Mouse (Mus musculus) G1E-ER4 (cell line): ENCODE data around the gene Ppp1r8. TPM values are rescaled to one million over a fixed set of nuclear protein-coding genes. Genes with fewer than 3 reads are reported as not detected.

Experiments used
- GATA1 ChIP-seq: IDR thresholded peaks from one replicate; pipeline ENCODE4 v1.8.0; 2012; ENCODE audit warnings: low read length, inconsistent platforms
- polyA plus RNA-seq: library from polyadenylated mRNA; stranded (reverse); fragments of >175 nt; gene quantifications from 2 replicates; pipeline ENCODE4 v1.2.3, GENCODE M21; 2012

Ppp1r8 gene
- polyA plus RNA-seq, 1 experiment = 60.6 TPM

DNA sequence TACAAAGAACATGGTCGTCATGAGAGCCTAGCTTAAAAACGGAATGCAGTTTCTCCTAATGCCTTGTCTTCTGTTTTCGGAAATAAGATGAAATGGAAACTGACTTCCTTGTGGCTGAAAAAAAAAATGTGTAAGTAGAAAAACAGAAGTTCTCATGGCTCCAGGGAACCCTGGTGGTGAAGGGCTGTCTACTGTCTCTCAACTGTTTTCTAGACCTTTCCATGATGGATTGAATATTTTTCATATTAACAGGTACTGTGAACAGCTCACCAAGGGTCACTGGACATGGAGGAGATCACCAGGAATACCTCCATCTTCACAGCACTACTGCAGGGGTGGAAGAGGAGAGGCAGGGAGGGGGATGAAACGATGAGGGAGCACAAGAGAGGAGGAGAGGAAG lies 44.9 kb downstream of the Ppp1r8 start:
- no peak for TF ChIP-seq GATA1

- no peak for TF ChIP-seq GATA1
Measured at GRCm38 (mm10) chr4:132797461-132797860, 45.5 kb downstream of the Ppp1r8 start.

- no peak for TF ChIP-seq GATA1
Measured at GRCm38 (mm10) chr4:132796196-132796886, 46.6 kb downstream of the Ppp1r8 start, which contains the start of gene Themis2. Gene Themis2 (minus strand): TSS chr4:132796387.

DNA sequence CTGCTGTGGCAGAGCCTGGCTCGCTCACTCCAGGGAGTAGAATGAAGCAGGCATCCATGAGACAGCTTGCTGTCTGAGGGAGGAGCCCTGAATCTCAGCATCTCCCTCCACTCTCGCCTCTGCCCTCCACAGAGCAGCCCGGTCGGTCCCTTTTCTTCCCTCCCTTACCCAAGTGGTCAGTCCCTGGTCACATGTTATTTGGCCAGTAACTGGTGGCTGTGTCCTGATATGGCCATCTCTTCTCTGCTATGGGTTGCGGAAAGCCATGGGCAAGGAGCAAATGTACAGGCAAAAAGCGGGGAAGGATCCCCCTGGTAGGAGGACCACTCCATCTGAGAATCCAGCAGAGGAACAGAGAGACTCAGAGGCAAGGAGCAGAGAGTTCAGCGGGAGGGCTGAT lies 47.8 kb downstream of the Ppp1r8 start:
- TF ChIP-seq GATA1 = no peak

DNA sequence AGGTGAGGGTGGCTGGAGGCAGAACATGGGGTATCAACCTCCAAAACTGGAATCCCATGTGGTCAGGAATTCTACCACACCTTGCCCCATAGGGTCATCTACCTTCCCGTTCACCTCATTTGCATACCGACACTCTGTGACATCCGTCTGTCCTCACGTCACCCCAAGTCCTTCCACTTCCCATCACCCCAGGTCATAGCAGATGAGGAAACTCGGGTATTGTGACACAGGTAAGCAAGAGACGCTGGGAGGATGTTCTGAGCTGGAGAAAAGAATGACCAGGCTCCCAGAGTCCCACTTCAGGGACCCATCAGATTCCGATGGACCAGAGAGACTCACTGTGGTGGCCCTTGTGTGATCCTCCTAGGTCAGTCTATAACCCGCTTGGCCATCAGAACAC lies 48.2 kb downstream of the Ppp1r8 start:
- no peak for TF ChIP-seq GATA1

DNA sequence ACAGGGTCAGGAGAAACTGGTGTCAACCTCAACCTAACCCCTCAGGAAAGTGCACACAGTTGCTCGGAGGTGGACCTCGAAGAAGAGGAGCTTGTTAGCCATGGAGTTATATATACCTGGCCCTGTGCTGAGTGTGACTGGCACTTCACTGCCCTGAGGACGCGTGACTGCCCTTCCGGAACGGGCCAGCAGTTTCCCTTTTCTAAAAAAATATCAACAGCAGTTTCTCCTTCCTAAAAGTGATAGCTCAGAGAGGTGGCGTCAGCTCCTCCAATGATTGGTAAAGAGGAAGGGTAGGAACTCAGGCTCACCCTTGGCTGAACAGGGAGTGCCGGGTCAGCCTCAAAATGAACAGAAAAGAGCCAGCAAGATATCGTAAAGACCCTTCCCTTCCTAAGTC lies 48.9 kb downstream of the Ppp1r8 start:
- TF ChIP-seq GATA1 = no peak

DNA sequence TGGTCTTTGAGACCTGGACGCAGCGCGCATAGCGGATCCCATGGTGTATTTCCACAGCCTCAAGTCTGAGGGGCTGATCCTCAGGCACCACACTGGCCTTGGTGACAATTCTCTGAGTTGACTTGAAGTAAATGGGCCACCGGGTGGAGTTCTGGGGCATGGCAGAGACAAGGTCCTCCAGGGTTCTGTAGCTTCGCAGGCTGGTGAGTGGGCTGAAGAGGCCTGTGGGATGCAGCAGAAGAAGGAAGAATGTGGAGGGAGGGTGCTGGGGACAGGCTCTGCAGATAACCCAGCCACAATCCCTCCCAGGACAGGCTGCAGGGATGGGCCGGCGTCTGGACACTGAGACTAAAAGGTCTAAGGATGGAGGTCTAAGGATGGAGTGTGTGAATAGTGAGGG lies 53.2 kb downstream of the Ppp1r8 start:
- TF ChIP-seq GATA1 = no peak

DNA sequence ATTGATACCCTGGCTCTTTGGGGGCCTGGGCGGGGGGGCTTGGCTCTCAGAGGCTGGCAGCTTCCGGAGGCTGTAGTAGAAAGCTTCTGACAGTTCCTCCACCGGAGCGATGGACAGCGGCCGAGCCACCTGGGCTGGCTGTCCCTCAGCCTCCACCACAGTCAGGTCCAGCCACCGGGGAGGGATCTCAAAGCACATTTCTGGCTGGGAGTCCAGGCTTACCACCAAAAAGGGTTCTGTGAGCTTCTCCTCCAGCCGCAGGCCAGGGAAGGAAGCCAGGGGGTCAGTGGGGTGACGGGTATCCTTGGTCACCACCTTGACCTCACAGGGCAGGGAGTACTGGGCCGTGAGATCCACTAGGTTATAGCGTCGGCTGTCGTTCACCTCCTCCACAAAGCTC lies 57.7 kb downstream of the Ppp1r8 start:
- TF ChIP-seq GATA1 = no peak

GRCm38 (mm10) chr4:132783732-132784131 lies 59.2 kb downstream of the Ppp1r8 start:
- no peak for TF ChIP-seq GATA1

DNA sequence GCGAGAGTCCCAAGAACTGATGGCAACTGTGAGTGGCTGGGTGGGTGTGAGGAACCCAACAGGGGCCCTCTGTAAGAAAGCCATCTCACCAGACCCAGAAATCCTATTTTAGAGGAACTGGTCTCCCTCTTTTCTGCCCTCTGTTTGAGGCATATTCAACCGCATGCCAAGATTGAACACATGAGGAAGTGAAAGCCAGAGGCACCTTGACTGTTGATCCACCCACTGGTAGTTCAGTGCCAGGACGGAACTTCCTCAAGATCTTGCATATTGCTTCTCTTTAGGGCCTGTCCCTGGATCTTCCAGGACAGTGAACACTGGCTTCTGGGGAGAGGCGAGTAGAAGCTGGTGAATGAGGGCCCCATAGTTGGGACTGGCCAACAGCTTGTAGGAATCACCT lies 62.7 kb downstream of the Ppp1r8 start:
- TF ChIP-seq GATA1 = no peak

DNA sequence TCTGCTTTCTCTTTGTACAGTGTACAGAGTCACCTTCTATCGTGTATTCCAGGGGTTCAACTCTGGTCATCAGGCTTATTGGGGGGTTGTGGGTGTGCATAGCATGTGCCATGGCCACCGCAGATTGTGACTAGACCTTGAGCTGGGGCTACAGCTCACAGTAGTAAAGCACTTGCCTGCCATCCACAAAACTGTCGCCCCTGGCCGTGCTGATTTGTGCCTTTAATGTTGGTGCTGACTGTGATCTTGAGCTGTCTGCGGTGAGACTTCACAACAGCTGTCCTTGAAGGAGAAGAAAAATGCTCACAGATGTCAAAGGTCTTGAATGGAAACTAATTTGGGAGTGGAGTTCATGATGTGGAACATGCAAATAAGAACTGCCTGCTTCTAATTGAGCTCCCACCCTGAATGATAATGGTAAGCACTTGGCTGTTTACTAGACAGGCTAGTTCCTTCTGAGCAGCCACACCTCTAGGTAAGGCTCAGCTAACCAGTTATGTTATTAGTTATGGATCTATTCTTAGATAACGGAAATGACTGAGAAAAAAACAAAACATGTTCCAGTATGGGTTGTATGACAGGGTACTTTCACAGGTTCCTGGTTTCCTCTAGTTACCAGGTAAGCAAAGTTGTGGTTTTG lies 64.3 kb downstream of the Ppp1r8 start:
- no peak for TF ChIP-seq GATA1

Other genes starting within 250 kb of the Ppp1r8 start
- gene Eya3, start 204.2 kb downstream of the Ppp1r8 start, polyA plus RNA-seq = 2.4 and 3.3 TPM in 2 replicates
- 0.70 and 0.84 TPM in 2 replicates for gene Xkr8, start 110.6 kb downstream of the Ppp1r8 start, polyA plus RNA-seq
- 0.08 TPM in 2 replicates for gene Smpdl3b, start 85.9 kb downstream of the Ppp1r8 start, polyA plus RNA-seq
- gene Rpa2, start 74.8 kb downstream of the Ppp1r8 start, polyA plus RNA-seq = 86.1 and 88.1 TPM in 2 replicates
- not detected in 2 replicates for gene Themis2, start 46.8 kb downstream of the Ppp1r8 start, polyA plus RNA-seq
- 6.6 and 7.0 TPM in 2 replicates for gene Stx12, start 41.3 kb upstream of the Ppp1r8 start, polyA plus RNA-seq
- 16.4 and 23.0 TPM in 2 replicates for gene Fam76a, start 79.4 kb upstream of the Ppp1r8 start, polyA plus RNA-seq
- gene Fgr, start 130.9 kb upstream of the Ppp1r8 start, polyA plus RNA-seq = not detected in 2 replicates
- 21.6 and 23.9 TPM in 2 replicates for gene Ahdc1, start 168.1 kb upstream of the Ppp1r8 start, polyA plus RNA-seq